Comparison of ENCODE assay signal across 8 mouse cellular contexts in the genomic region with DNA sequence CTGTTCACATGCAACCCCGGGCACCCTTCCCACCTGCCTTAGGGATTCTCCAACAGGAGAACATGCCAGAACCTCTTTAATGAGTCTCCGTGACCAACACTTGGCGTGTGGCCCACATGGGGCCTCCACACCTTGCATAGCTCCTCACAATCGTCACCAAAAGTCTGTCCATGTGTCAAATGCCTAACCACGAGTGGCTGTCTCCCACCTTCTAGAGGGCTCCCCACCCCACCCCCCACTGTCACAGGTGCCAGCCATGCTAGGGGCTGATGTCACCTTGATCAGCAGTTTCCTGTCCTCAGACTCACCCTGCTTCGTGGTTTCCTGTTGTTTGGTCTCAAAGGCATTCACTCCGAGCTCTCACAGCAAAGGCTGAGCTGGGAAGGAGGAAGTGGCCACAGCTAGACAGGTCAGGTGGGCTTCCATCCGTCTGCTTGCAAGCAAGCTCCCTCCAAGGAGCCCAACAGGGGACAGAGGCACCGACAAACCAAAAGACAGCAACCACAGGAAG. TPM values are rescaled to one million over a fixed set of nuclear protein-coding genes. Genes with fewer than 3 reads are reported as not detected.
DNase-seq lines count a peak whose midpoint lies in the region; ATAC-seq and TF ChIP-seq lines count a peak whose summit lies in the region.

No protein-coding gene starts in this region.

- no peaks in the 10 kb centered on the region for H3K36me3 ChIP-seq in liver, postnatal 0 days (replicated peaks; ENCODE audit: insufficient read depth, low read length)
- H3K36me3 ChIP-seq in forebrain, embryonic 10.5 days (replicated peaks) = no peaks in the 10 kb centered on the region
- no peaks in the 10 kb centered on the region for H3K36me3 ChIP-seq in forebrain, embryonic 11.5 days (ENCODE audit: control insufficient read depth, insufficient read depth, low read length)

- H3K4me1 ChIP-seq in liver, postnatal 0 days (ENCODE audit: insufficient read depth) = peaks cover 89% of the 10 kb centered on the region
- H3K4me1 ChIP-seq in forebrain, embryonic 10.5 days = peaks cover 43% of the 10 kb centered on the region
- 0 out of 2 replicates have a peak, but pooled peaks cover 2% of the 10 kb centered on the region for H3K4me1 ChIP-seq in forebrain, embryonic 11.5 days (replicated peaks; ENCODE audit: control insufficient read depth, insufficient read depth, low read length)

- H3K9me3 ChIP-seq in liver, postnatal 0 days (ENCODE audit: low read length) = no peaks in the 10 kb centered on the region
- no peaks in the 10 kb centered on the region for H3K9me3 ChIP-seq in forebrain, embryonic 10.5 days
- no peaks in the 10 kb centered on the region for H3K9me3 ChIP-seq in forebrain, embryonic 11.5 days (ENCODE audit: control insufficient read depth, low read length)

- peak; percentile 61 to 65 for DNase-seq in cerebellum, postnatal 10 days
- no peak for DNase-seq in cerebellum, postnatal 4 days (ENCODE audit: low spot score in 2 of 2)
- DNase-seq in adrenal gland, postnatal 25 days = peak; percentile 54
- DNase-seq in liver, postnatal 0 days = peak; percentile 71
- peak; percentile 65 to 80 for DNase-seq in spleen, postnatal 4 days (ENCODE audit: low spot score in 2 of 2)
- no peak for DNase-seq in forebrain, embryonic 10.5 days (ENCODE audit: extremely low spot score, low spot score)
- no peak for DNase-seq in forebrain, embryonic 11.5 days (ENCODE audit: low spot score)

- H3K4me2 ChIP-seq in liver, postnatal 0 days (ENCODE audit: low read depth, low read length) = peak overlapping the region; percentile 70
- H3K4me2 ChIP-seq in forebrain, embryonic 11.5 days (ENCODE audit: low read depth, low read length, severe bottlenecking) = no peak overlapping the region

- H3K27me3 ChIP-seq in liver, postnatal 0 days (ENCODE audit: insufficient read depth, low read length) = no peaks in the 10 kb centered on the region
- H3K27me3 ChIP-seq in forebrain, embryonic 10.5 days (ENCODE audit: poor library complexity, severe bottlenecking) = no peaks in the 10 kb centered on the region
- no peaks in the 10 kb centered on the region for H3K27me3 ChIP-seq in forebrain, embryonic 11.5 days (ENCODE audit: control insufficient read depth, insufficient read depth, low read length)

- H3K4me3 ChIP-seq in liver, postnatal 0 days (ENCODE audit: low read depth, low read length) = peak overlapping the region; percentile 39
- no peak overlapping the region for H3K4me3 ChIP-seq in forebrain, embryonic 10.5 days
- no peak overlapping the region for H3K4me3 ChIP-seq in forebrain, embryonic 11.5 days (ENCODE audit: low read depth, low read length)

- H3K27ac ChIP-seq in liver, postnatal 0 days (ENCODE audit: low read depth) = peak overlapping the region; percentile 97
- H3K27ac ChIP-seq in forebrain, embryonic 10.5 days = no peak overlapping the region
- no peak overlapping the region for H3K27ac ChIP-seq in forebrain, embryonic 11.5 days (ENCODE audit: low read depth, low read length)

- no peak for TF ChIP-seq CTCF in liver, postnatal 0 days (IDR thresholded peaks at IDR 0.05; ENCODE audit: low read depth)

- WGBS in liver, postnatal 0 days (ENCODE audit: insufficient replicate concordance) = 17% methylated on average over 9 of the region's 9 CpGs
- WGBS in forebrain, embryonic 10.5 days = 79% methylated on average over 9 of the region's 9 CpGs
- WGBS in forebrain, embryonic 11.5 days = 81% methylated on average over 9 of the region's 9 CpGs

- peak overlapping the region; percentile 70 for H3K9ac ChIP-seq in liver, postnatal 0 days (replicated peaks)
- no peak overlapping the region for H3K9ac ChIP-seq in forebrain, embryonic 11.5 days (ENCODE audit: low read length)

- peak; percentile 74 to 78 for ATAC-seq in hematopoietic stem cell, adult 5-6 weeks (replicated peaks in 1 of 2; ENCODE audit: insufficient read depth in 1 of 2, low FRiP score in 2 of 2, low TSS enrichment in 1 of 2, low read depth in 1 of 2, poor library complexity in 2 of 2, severe bottlenecking in 2 of 2)
- ATAC-seq in liver, postnatal 0 days = peak; percentile 72
- ATAC-seq in forebrain, embryonic 11.5 days (replicated peaks; ENCODE audit: low FRiP score) = no peak

- TF ChIP-seq EP300 in liver, postnatal 0 days (IDR thresholded peaks at IDR 0.05; ENCODE audit: low read depth) = peak; percentile 70

RNA-seq across cellular contexts. Expression of gene Osgin1, which starts 10.2 kb away (rescaled TPM):
- 73.4 and 110 TPM in 2 replicates for total RNA-seq in adrenal gland, postnatal 25 days (2021)
- total RNA-seq in hematopoietic stem cell, adult 5-6 weeks (2017) = 7.1 and 8.5 TPM in 2 replicates
- 138 and 168 TPM in 2 replicates for polyA plus RNA-seq in liver, postnatal 0 days (2015; fragmentation: Nextera tagmentation; extraction: Ambion mirVana)
- 0.48 and 0.73 TPM in 2 replicates for polyA plus RNA-seq in forebrain, embryonic 10.5 days (2016; fragmentation: Nextera tagmentation; extraction: Ambion mirVana)
- 0.09 TPM in 1 of 2 replicates, not detected in the other for polyA plus RNA-seq in forebrain, embryonic 11.5 days (2014; fragmentation: Nextera tagmentation; extraction: Ambion mirVana)

RNA-seq across cellular contexts. Expression of gene Necab2, which starts 22.8 kb away (rescaled TPM):
- 6.5 and 7.0 TPM in 2 replicates for total RNA-seq in adrenal gland, postnatal 25 days (2021)
- not detected in 2 replicates for total RNA-seq in hematopoietic stem cell, adult 5-6 weeks (2017)
- polyA plus RNA-seq in liver, postnatal 0 days (2015; fragmentation: Nextera tagmentation; extraction: Ambion mirVana) = 0.14 TPM in 1 of 2 replicates, not detected in the other
- 15.5 and 19.1 TPM in 2 replicates for polyA plus RNA-seq in forebrain, embryonic 10.5 days (2016; fragmentation: Nextera tagmentation; extraction: Ambion mirVana)
- 15.3 and 18.3 TPM in 2 replicates for polyA plus RNA-seq in forebrain, embryonic 11.5 days (2014; fragmentation: Nextera tagmentation; extraction: Ambion mirVana)

RNA-seq across cellular contexts. Expression of gene Mlycd, which starts 29.0 kb away (rescaled TPM):
- total RNA-seq in adrenal gland, postnatal 25 days (2021) = 46.2 and 49.0 TPM in 2 replicates
- total RNA-seq in hematopoietic stem cell, adult 5-6 weeks (2017) = 4.1 and 10.1 TPM in 2 replicates
- polyA plus RNA-seq in liver, postnatal 0 days (2015; fragmentation: Nextera tagmentation; extraction: Ambion mirVana) = 37.0 and 44.4 TPM in 2 replicates
- 9.2 and 10.2 TPM in 2 replicates for polyA plus RNA-seq in forebrain, embryonic 10.5 days (2016; fragmentation: Nextera tagmentation; extraction: Ambion mirVana)
- 12.0 and 13.5 TPM in 2 replicates for polyA plus RNA-seq in forebrain, embryonic 11.5 days (2014; fragmentation: Nextera tagmentation; extraction: Ambion mirVana)

Comparison
In these comparisons a context has a peak if more than half of its experiments do, and no peak if none do; other contexts are left out.
1. DNase-seq: peak in cerebellum, postnatal 10 days (2 of 2), adrenal gland, postnatal 25 days (single experiment), liver, postnatal 0 days (single experiment) and spleen, postnatal 4 days (2 of 2); none in cerebellum, postnatal 4 days (0 of 2), forebrain, embryonic 10.5 days (single experiment) and forebrain, embryonic 11.5 days (single experiment).
2. RNA of gene Osgin1, which starts 10.2 kb away (polyA plus RNA-seq): 138 to 168 TPM in liver, postnatal 0 days; 0.48 to 0.73 TPM in forebrain, embryonic 10.5 days and 0.09 TPM in forebrain, embryonic 11.5 days; every median in the first group is over 10 times any median in the second.
3. RNA of gene Necab2, which starts 22.8 kb away (polyA plus RNA-seq): 15.5 to 19.1 TPM in forebrain, embryonic 10.5 days and 15.3 to 18.3 TPM in forebrain, embryonic 11.5 days; 0.14 TPM in liver, postnatal 0 days; every median in the first group is over 10 times any median in the second.